Mouse (Mus musculus) MEL (cell line): ENCODE measurements around the gene Rpl3. TPM values are rescaled to one million over a fixed set of nuclear protein-coding genes. Genes with fewer than 3 reads are reported as not detected.

ENCODE experiments used
- DNase-seq: peaks from one replicate; pipeline ENCODE4 v3.0.0; 2011; ENCODE audit warnings: low read depth, low spot score
- H3K27ac ChIP-seq: 2 replicates; pipeline ENCODE4 v1.5.1; 2012; ENCODE audit warnings: low read depth, mild to moderate bottlenecking, control low read depth, low read length, moderate library complexity; ENCODE audit not compliant: control insufficient read depth
- H3K27me3 ChIP-seq, 2 experiments: fragments of 150-350 bp in 1 of 2; sonication (generic) in 1 of 2; 2 replicates each; pipeline ENCODE4 v1.6.1; 2012; ENCODE audit warnings: low read length in 2 of 2, mild to moderate bottlenecking in 2 of 2, improper control_type of control experiment in 1 of 2, moderate library complexity in 1 of 2; ENCODE audit not compliant: insufficient read depth in 2 of 2, control insufficient read depth in 1 of 2
- H3K36me3 ChIP-seq, 2 experiments: 2 replicates each; pipeline ENCODE4 v1.6.1; 2012 to 2014; ENCODE audit warnings: low read length in 2 of 2, improper control_type of control experiment in 1 of 2, inconsistent platforms in 1 of 2, mild to moderate bottlenecking in 1 of 2; ENCODE audit not compliant: insufficient read depth in 2 of 2, control insufficient read depth in 1 of 2
- H3K4me1 ChIP-seq, 2 experiments: fragments of 150-350 bp in 1 of 2; sonication (generic) in 1 of 2; 2 replicates each; pipeline ENCODE4 v1.6.1; 2012; ENCODE audit warnings: low read length in 2 of 2, improper control_type of control experiment in 1 of 2, mild to moderate bottlenecking in 1 of 2; ENCODE audit not compliant: insufficient read depth in 2 of 2, control insufficient read depth in 1 of 2
- H3K4me3 ChIP-seq, 2 experiments: fragments of 150-350 bp in 1 of 2; sonication (generic) in 1 of 2; 2 replicates each; pipeline ENCODE4 v1.5.1; 2012; ENCODE audit warnings: low read depth in 2 of 2, low read length in 2 of 2, mild to moderate bottlenecking in 2 of 2, moderate library complexity in 2 of 2, control low read depth in 1 of 2, improper control_type of control experiment in 1 of 2; ENCODE audit not compliant: control insufficient read depth in 1 of 2, insufficient read depth in 1 of 2
- H3K79me2 ChIP-seq: 2 replicates; pipeline ENCODE4 v1.6.1; 2012; ENCODE audit warnings: mild to moderate bottlenecking, low read length, moderate library complexity; ENCODE audit not compliant: control insufficient read depth, poor library complexity, insufficient read depth
- H3K9ac ChIP-seq: 2 replicates; pipeline ENCODE4 v1.6.1; 2012; ENCODE audit warnings: low read depth, mild to moderate bottlenecking, control low read depth, low read length, moderate library complexity; ENCODE audit not compliant: control insufficient read depth, poor library complexity, severe bottlenecking
- H3K9me3 ChIP-seq: fragments of 150-350 bp; sonication (generic); replicated peaks from 2 replicates; pipeline ENCODE4 v1.6.1; 2012; ENCODE audit warnings: mild to moderate bottlenecking, low read length, improper control_type of control experiment, moderate library complexity; ENCODE audit not compliant: insufficient read depth
- CHD1 ChIP-seq: IDR thresholded peaks from 2 replicates; pipeline ENCODE4 v1.6.1; 2012; ENCODE audit warnings: low read depth, mild to moderate bottlenecking, inconsistent platforms, low read length, improper control_type of control experiment
- CHD2 ChIP-seq: IDR thresholded peaks from 2 replicates; pipeline ENCODE4 v1.6.1; 2011; ENCODE audit warnings: low read length, improper control_type of control experiment
- E2F4 ChIP-seq: IDR thresholded peaks from 2 replicates; pipeline ENCODE4 v1.6.1; 2011; ENCODE audit warnings: low read depth, low read length, improper control_type of control experiment, borderline replicate concordance
- EP300 ChIP-seq, 2 experiments: IDR thresholded peaks; 2 replicates each; pipeline ENCODE4 v1.6.1; 2011; ENCODE audit warnings: improper control_type of control experiment in 2 of 2, low read length in 2 of 2, low read depth in 1 of 2, mild to moderate bottlenecking in 1 of 2
- ETS1 ChIP-seq: IDR thresholded peaks from 2 replicates; pipeline ENCODE4 v1.6.1; 2012; ENCODE audit warnings: low read depth, mild to moderate bottlenecking, inconsistent platforms, low read length, improper control_type of control experiment, moderate library complexity
- GATA1 ChIP-seq: IDR thresholded peaks from 2 replicates; pipeline ENCODE4 v1.6.1; 2011; ENCODE audit warnings: low read depth, low read length, improper control_type of control experiment
- HCFC1 ChIP-seq: IDR thresholded peaks from 2 replicates; pipeline ENCODE4 v1.6.1; 2012; ENCODE audit warnings: low read depth, mild to moderate bottlenecking, inconsistent platforms, low read length, improper control_type of control experiment, moderate library complexity
- JUND ChIP-seq: IDR thresholded peaks from 2 replicates; pipeline ENCODE4 v1.6.1; 2011; ENCODE audit warnings: low read depth, mild to moderate bottlenecking, improper control_type of control experiment, low read length
- KAT2A ChIP-seq: conservative IDR thresholded peaks from 2 replicates; pipeline ENCODE4 v1.6.1; 2012; ENCODE audit warnings: low read depth, low read length, improper control_type of control experiment, inconsistent platforms
- MAFK ChIP-seq: IDR thresholded peaks from 2 replicates; pipeline ENCODE4 v1.6.1; 2011; ENCODE audit warnings: low read depth, mild to moderate bottlenecking, low read length, improper control_type of control experiment, borderline replicate concordance
- MAX ChIP-seq: IDR thresholded peaks from 2 replicates; pipeline ENCODE4 v1.6.1; 2011; ENCODE audit warnings: low read length, improper control_type of control experiment
- MEF2A ChIP-seq: IDR thresholded peaks from 2 replicates; pipeline ENCODE4 v1.6.1; 2014; ENCODE audit warnings: low read depth, mild to moderate bottlenecking, inconsistent platforms, low read length, improper control_type of control experiment; ENCODE audit not compliant: poor library complexity, insufficient replicate concordance, severe bottlenecking; ENCODE audit errors: extremely low read depth
- MYB ChIP-seq: IDR thresholded peaks from 2 replicates; pipeline ENCODE4 v1.6.1; 2011; ENCODE audit warnings: mild to moderate bottlenecking, low read depth, low read length, improper control_type of control experiment
- MYC ChIP-seq: IDR thresholded peaks from 2 replicates; pipeline ENCODE4 v1.6.1; 2011; ENCODE audit warnings: low read depth, mild to moderate bottlenecking, low read length, improper control_type of control experiment, moderate library complexity
- NELFE ChIP-seq: IDR thresholded peaks from 2 replicates; pipeline ENCODE4 v1.6.1; 2011; ENCODE audit warnings: low read depth, low read length, improper control_type of control experiment
- POLR2A ChIP-seq, 2 experiments: IDR thresholded peaks; 2 replicates each; pipeline ENCODE4 v1.6.1; 2011 to 2012; ENCODE audit warnings: low read length in 2 of 2, mild to moderate bottlenecking in 2 of 2, control low read depth in 1 of 2, improper control_type of control experiment in 1 of 2, low read depth in 1 of 2, moderate library complexity in 1 of 2; ENCODE audit not compliant: control insufficient read depth in 1 of 2, insufficient read depth in 1 of 2, poor library complexity in 1 of 2
- POLR2AphosphoS2 ChIP-seq: IDR thresholded peaks from 2 replicates; pipeline ENCODE4 v1.6.1; 2011; ENCODE audit warnings: low read length, improper control_type of control experiment
- POLR2AphosphoS5 ChIP-seq: IDR thresholded peaks from 2 replicates; pipeline ENCODE4 v1.6.1; 2012; ENCODE audit warnings: low read depth, borderline replicate concordance, mild to moderate bottlenecking, inconsistent platforms, low read length, moderate library complexity, mixed read lengths
- TAL1 ChIP-seq: IDR thresholded peaks from 2 replicates; pipeline ENCODE4 v1.6.1; 2012; ENCODE audit warnings: mild to moderate bottlenecking, inconsistent platforms, low read length, moderate library complexity, mixed read lengths
- TBP ChIP-seq: IDR thresholded peaks from 2 replicates; pipeline ENCODE4 v1.8.0; 2011; ENCODE audit warnings: low read depth, low read length, improper control_type of control experiment
- UBTF ChIP-seq: IDR thresholded peaks from 2 replicates; pipeline ENCODE4 v1.6.1; 2012; ENCODE audit warnings: low read depth, mild to moderate bottlenecking, inconsistent platforms, low read length, improper control_type of control experiment, moderate library complexity, borderline replicate concordance; ENCODE audit not compliant: insufficient read depth
- USF1 ChIP-seq: IDR thresholded peaks from 2 replicates; pipeline ENCODE4 v1.6.1; 2014; ENCODE audit warnings: low read depth, mild to moderate bottlenecking, inconsistent platforms, low read length, improper control_type of control experiment, moderate library complexity
- ZC3H11A ChIP-seq: IDR thresholded peaks from 2 replicates; pipeline ENCODE4 v1.6.1; 2012; ENCODE audit warnings: low read depth, mild to moderate bottlenecking, inconsistent platforms, low read length, improper control_type of control experiment
- ZMIZ1 ChIP-seq: IDR thresholded peaks from 2 replicates; pipeline ENCODE4 v1.6.1; 2012; ENCODE audit warnings: low read depth, mild to moderate bottlenecking, inconsistent platforms, low read length, improper control_type of control experiment, moderate library complexity
- ZNF384 ChIP-seq: IDR thresholded peaks from 2 replicates; pipeline ENCODE4 v1.6.1; 2012; ENCODE audit warnings: low read depth, mild to moderate bottlenecking, inconsistent platforms, low read length, improper control_type of control experiment
- polyA plus RNA-seq, 2 experiments: library from polyadenylated mRNA; stranded (reverse) in 1 of 2; unstranded in 1 of 2; fragments of >175 nt in 1 of 2; fragments of >200 nt in 1 of 2; gene quantifications; 2 replicates each; pipeline versions ENCODE4 v1.2.1 to v1.2.4; 2012; ENCODE audit warnings: low replicate concordance in 2 of 2, low read depth in 1 of 2; ENCODE audit not compliant: insufficient read length in 2 of 2, insufficient read depth in 1 of 2, missing spikeins in 1 of 2
- total RNA-seq: library from RNA; depleted of rRNA; stranded (reverse); fragments of 300-350 nt; gene quantifications from 2 replicates; pipeline ENCODE4 v1.2.3, GENCODE M21; 2012

The Rpl3 gene
- total and polyA plus RNA-seq, 3 experiments, result 543 to 1,686 (median 1,096) TPM

DNA sequence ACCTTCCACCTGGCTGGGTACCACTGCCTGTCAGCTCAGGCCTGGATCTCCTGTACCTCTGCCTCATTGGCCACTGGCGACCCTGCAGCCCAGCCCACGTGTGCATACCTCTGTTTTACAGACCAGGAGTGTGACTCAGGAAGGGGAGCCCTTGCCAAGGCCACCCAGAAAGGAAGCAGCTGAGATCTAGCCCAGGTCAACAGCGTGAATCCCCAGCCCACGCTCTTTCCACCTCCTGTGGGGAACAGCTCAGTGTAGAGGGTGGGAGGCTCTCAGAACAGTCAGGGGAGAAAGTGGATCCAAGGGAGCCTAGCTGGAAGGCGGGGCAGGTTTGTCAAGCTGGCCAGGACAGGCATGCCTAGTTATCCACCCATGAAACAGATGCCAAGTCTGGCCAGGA lies 28.8 kb downstream of the Rpl3 start:
- no peaks in the 10 kb centered on the region for H3K4me1 ChIP-seq
- H3K27me3 ChIP-seq, result no peaks in the 10 kb centered on the region; a peak in 2 of 4 replicates
- no peaks in the 10 kb centered on the region for H3K79me2 ChIP-seq
- H3K27ac ChIP-seq, result no peak overlapping the region
- H3K4me3 ChIP-seq, result no peak overlapping the region
- H3K36me3 ChIP-seq, result no peaks in the 10 kb centered on the region
- no peak overlapping the region for H3K9ac ChIP-seq
- TF ChIP-seq USF1 (no peak), GATA1 (no peak), MYB (no peak)
- TF ChIP-seq, all 39 proteins: peak for 0
- no peak for DNase-seq
- no peaks in the 10 kb centered on the region for H3K9me3 ChIP-seq

DNA sequence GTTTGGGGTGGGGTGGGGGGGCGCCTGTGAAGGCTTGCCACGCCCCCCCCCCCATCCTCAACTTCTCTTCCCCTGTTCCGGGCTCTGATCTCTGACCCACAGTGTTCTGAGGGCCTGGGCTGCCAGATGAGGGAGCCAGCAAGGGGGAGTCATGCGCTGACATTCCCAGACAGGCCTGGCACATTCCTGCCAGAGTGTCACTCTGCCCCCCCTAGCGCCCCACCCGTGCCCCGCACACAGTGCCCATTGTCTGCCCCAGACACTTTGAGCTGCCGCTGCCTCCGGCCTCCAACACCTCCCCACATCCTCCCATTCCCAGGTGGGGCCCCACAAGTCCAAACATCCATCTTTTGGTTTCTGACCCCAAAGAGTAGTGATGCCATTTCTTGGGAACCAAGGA lies 29.3 kb downstream of the Rpl3 start:
- Histone ChIP-seq H3K4me1 (no peaks in the 10 kb centered on the region), H3K27ac (no peak overlapping the region)

DNA sequence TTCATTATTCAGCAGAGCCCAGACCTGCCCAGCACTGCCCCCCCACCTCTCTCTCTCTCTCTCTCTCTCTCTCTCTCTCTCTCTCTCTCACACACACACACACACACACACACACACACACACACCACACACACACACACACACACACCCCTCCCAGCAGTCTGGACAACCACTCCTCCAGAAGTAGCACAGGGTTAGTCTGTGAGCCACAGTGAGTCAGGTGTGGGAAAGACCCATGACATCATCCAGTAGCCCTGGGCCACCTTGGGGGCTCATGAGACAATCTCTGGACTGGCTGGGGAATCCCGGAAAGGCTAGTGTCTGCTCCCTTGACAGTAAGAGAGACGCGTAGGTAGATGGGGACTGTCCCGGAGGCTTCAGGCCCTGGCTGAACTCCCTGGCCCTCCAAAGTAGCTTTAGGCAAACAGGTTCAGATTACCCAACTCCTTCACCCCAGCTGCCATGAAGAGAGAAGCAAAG lies 30.6 kb downstream of the Rpl3 start:
- no peak for TF ChIP-seq POLR2A (IDR thresholded peaks at IDR 0.05; ENCODE audit: control insufficient read depth in 1 of 2, insufficient read depth in 1 of 2, low read depth in 1 of 2, low read length in 2 of 2, poor library complexity in 1 of 2)
- TF ChIP-seq HCFC1, result no peak
- TF ChIP-seq ZC3H11A, result no peak
- TF ChIP-seq E2F4, result no peak
- TF ChIP-seq TBP, result no peak
- no peak for TF ChIP-seq KAT2A
- TF ChIP-seq GATA1, result no peak
- no peak for TF ChIP-seq TAL1
- TF ChIP-seq MAX, result no peak
- TF ChIP-seq ZNF384, result no peak
- no peak for TF ChIP-seq MYC
- TF ChIP-seq NELFE, result no peak
- TF ChIP-seq CHD1, result no peak
- TF ChIP-seq ZMIZ1, result no peak
- no peak for TF ChIP-seq JUND
- no peak for TF ChIP-seq ETS1
- no peak for TF ChIP-seq MAFK
- TF ChIP-seq UBTF, result no peak
- Histone ChIP-seq H3K4me3 (no peak overlapping the region), H3K9me3 (no peaks in the 10 kb centered on the region), H3K9ac (no peak overlapping the region), H3K4me1 (no peaks in the 10 kb centered on the region), H3K27ac (no peak overlapping the region), H3K36me3 (no peaks in the 10 kb centered on the region), H3K79me2 (no peaks in the 10 kb centered on the region), H3K27me3 (no peaks in the 10 kb centered on the region; a peak in 1 of 4 replicates)
- no peak for DNase-seq

More for the DNA sequence above, 29.3 kb downstream of the Rpl3 start:
- no peak for DNase-seq
- Histone ChIP-seq H3K9ac (no peak overlapping the region), H3K4me3 (no peak overlapping the region), H3K79me2 (no peaks in the 10 kb centered on the region), H3K36me3 (no peaks in the 10 kb centered on the region), H3K9me3 (no peaks in the 10 kb centered on the region), H3K27me3 (no peaks in the 10 kb centered on the region; a peak in 1 of 4 replicates)
- TF ChIP-seq MYC (no peak), KAT2A (no peak), USF1 (no peak), CHD1 (no peak), EP300 (IDR thresholded peaks at IDR 0.05; ENCODE audit: low read depth in 1 of 2, low read length in 2 of 2) (no peak), POLR2AphosphoS2 (no peak), MEF2A (no peak), POLR2AphosphoS5 (no peak), CHD2 (no peak)
